Mouse (Mus musculus): ENCODE measurements around the gene Slc19a3. TPM values are rescaled to one million over a fixed set of nuclear protein-coding genes. Genes with fewer than 3 reads are reported as not detected.

The Slc19a3 gene
- polyA plus RNA-seq, 1 experiment from 2014 or later: 1.4 TPM

DNA sequence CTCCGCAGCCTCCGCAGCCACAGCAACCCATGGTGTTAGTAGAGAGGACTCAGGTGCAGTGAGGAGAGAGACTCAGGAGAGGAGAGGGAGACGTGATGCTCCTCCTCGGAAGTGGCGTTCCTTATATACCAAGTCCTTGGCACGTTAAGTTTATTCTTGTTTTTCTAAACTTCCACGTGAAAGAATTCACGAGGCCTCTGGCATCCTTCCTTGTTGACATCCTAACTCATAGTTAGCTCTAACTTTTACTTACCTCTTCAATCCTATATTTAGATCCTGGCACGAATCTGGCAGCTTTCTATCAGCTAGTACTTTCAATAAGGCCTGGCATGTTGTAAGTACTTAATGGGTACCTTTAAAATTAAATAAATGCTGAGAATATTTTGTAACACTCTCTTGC, 21.0 kb upstream of the Slc19a3 start, which contains the start of gene A030005K14Rik:
Gene A030005K14Rik, minus strand, starts transcription at position 101 of the 400 bp plus-strand sequence.
- 89% methylated on average over 9 of the region's 9 CpGs for WGBS
- no peak within 1 kb of the TSS for H3K9ac ChIP-seq (ENCODE audit: low read depth, low read length)

DNA sequence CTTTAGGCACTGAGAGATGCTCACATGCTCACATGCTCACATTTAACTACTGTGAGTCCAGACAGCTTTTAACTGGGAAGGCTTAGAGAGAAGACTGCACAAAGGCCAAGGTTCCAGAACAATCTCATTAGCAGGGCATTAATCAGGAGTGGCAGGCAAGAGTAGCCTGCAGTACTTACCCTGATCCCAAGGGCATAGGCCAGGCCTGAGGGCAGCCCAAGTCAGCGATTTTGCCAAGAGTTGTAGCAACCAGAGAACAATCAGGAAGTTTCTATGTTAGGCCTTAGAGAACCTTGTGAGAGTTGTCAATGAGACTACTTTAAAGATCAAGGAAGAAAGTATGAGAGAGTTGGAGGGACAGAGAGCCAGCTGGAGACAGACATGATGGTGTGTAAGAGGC, 20.2 kb upstream of the Slc19a3 start:
- Histone ChIP-seq H3K4me1 (ENCODE audit: control insufficient read depth, insufficient read depth, low read length) (no peaks in the 10 kb centered on the region), H3K4me2 (replicated peaks; ENCODE audit: low read depth, low read length) (no peak overlapping the region), H3K27ac (ENCODE audit: low read depth, low read length) (no peak overlapping the region), H3K9ac (ENCODE audit: low read depth, low read length) (no peak overlapping the region), H3K36me3 (ENCODE audit: control insufficient read depth, insufficient read depth, low read length) (no peaks in the 10 kb centered on the region), H3K27me3 (ENCODE audit: control insufficient read depth, insufficient read depth, low read length) (no peaks in the 10 kb centered on the region), H3K4me3 (ENCODE audit: low read length) (no peak overlapping the region), H3K9me3 (ENCODE audit: control insufficient read depth, low read length) (no peaks in the 10 kb centered on the region)
- ATAC-seq (ENCODE audit: low FRiP score, low TSS enrichment): no peak
- 17% methylated on average over 1 of the region's 1 CpGs for WGBS

More for the DNA sequence above, 21.0 kb upstream of the Slc19a3 start, which contains the start of gene A030005K14Rik:
- no peaks in the 10 kb centered on the region for H3K36me3 ChIP-seq (ENCODE audit: control insufficient read depth, insufficient read depth, low read length)
- no peak within 1 kb of the TSS for H3K4me2 ChIP-seq (replicated peaks; ENCODE audit: low read depth, low read length)
- H3K4me3 ChIP-seq (ENCODE audit: low read length): no peak within 1 kb of the TSS
- no peaks in the 10 kb centered on the region for H3K27me3 ChIP-seq (ENCODE audit: control insufficient read depth, insufficient read depth, low read length)
- H3K9me3 ChIP-seq (ENCODE audit: control insufficient read depth, low read length): no peaks in the 10 kb centered on the region
- H3K4me1 ChIP-seq (ENCODE audit: control insufficient read depth, insufficient read depth, low read length): no peaks in the 10 kb centered on the region
- ATAC-seq (ENCODE audit: low FRiP score, low TSS enrichment): no peak
- H3K27ac ChIP-seq (ENCODE audit: low read depth, low read length): no peak within 1 kb of the TSS

DNA sequence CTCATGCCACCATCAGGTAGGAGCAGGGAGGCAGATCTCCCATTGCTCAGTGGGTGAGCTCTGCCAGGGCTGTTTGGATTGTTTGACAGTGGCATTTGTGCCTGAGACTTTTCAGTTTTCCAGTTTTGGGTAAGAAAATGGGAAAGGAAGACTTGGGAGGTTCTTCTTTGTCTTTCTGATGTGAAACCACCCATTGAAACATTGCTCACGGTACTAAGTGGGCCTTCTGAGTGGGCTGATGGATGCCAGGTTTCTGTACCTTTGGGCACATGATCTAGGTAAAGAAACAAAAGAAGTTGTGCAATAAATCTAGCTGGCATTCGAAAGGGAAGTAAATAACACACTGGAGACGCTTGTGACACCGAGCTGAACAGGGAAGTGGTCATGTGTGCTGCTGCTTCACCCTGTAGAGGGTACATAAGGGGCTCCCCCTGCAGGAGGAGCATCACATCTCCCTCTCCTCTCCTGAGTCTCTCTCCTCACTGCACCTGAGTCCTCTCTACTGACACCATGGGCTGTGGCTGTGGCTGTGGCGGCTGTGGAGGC, 6.7 kb upstream of the Slc19a3 start, which contains the start of gene Gm47969:
Gene Gm47969, plus strand, starts transcription at position 51 of the 546 bp plus-strand sequence.
- no peak within 1 kb of the TSS for H3K4me3 ChIP-seq (ENCODE audit: low read length)
- no peak within 1 kb of the TSS for H3K9ac ChIP-seq (ENCODE audit: low read depth, low read length)
- no peaks in the 10 kb centered on the region for H3K4me1 ChIP-seq (ENCODE audit: control insufficient read depth, insufficient read depth, low read length)
- H3K9me3 ChIP-seq (ENCODE audit: control insufficient read depth, low read length): no peaks in the 10 kb centered on the region
- ATAC-seq (ENCODE audit: low FRiP score, low TSS enrichment): no peak
- H3K36me3 ChIP-seq (ENCODE audit: control insufficient read depth, insufficient read depth, low read length): no peaks in the 10 kb centered on the region
- no peaks in the 10 kb centered on the region for H3K27me3 ChIP-seq (ENCODE audit: control insufficient read depth, insufficient read depth, low read length)
- no peak within 1 kb of the TSS for H3K4me2 ChIP-seq (replicated peaks; ENCODE audit: low read depth, low read length)
- 81% methylated on average over 5 of the region's 5 CpGs for WGBS
- H3K27ac ChIP-seq (ENCODE audit: low read depth, low read length): no peak within 1 kb of the TSS

DNA sequence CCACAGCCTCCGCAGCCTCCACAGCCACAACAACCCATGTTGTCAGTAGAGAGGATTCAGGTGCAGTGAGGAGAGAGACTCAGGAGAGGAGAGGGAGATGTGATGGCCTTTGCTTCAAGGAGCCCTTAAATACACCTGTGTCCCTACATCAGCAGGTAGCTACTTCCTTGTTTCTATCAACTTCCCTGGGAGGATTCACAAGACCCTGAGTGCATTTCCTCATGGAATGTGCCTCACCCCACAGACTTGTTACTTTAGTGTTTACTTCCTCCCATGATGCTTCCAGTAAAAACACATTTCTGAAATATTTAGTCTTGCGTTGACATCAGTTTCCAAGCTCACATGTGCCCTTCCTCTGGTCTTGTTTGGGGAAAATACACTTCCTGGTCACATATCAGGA, 4.1 kb upstream of the Slc19a3 start, which contains the start of gene Krtap28-10:
Gene Krtap28-10, minus strand, starts transcription at position 101 of the 400 bp plus-strand sequence.
- WGBS: 93% methylated on average over 2 of the region's 2 CpGs
- no peak within 1 kb of the TSS for H3K4me3 ChIP-seq (ENCODE audit: low read length)
- no peak within 1 kb of the TSS for H3K27ac ChIP-seq (ENCODE audit: low read depth, low read length)
- no peak within 1 kb of the TSS for H3K9ac ChIP-seq (ENCODE audit: low read depth, low read length)
- H3K36me3 ChIP-seq (ENCODE audit: control insufficient read depth, insufficient read depth, low read length): no peaks in the 10 kb centered on the region
- no peak for ATAC-seq (ENCODE audit: low FRiP score, low TSS enrichment)
- no peaks in the 10 kb centered on the region for H3K4me1 ChIP-seq (ENCODE audit: control insufficient read depth, insufficient read depth, low read length)
- no peaks in the 10 kb centered on the region for H3K9me3 ChIP-seq (ENCODE audit: control insufficient read depth, low read length)
- no peak within 1 kb of the TSS for H3K4me2 ChIP-seq (replicated peaks; ENCODE audit: low read depth, low read length)
- H3K27me3 ChIP-seq (ENCODE audit: control insufficient read depth, insufficient read depth, low read length): no peaks in the 10 kb centered on the region

DNA sequence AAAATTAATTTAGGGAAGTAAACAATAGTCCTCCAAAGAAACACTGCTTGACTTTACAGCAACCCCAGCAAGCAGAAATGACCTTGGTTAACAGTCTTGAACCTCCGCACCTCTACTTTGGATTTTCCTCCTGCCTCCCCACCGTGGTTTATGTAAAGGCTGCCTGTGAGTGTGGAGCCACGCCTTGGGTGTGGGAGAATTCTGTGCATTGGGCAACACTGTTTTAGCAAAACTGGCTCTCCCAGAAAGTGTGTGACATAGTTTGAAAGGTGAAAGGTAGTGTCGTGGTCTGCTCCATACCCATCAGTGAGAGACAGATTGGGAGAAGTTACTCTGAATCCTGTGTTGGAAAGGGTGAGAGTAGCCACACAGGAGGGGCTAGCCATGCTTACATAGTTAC, 832 bp upstream of the Slc19a3 start:
- WGBS: 79% methylated on average over 4 of the region's 4 CpGs
- Histone ChIP-seq H3K27ac (ENCODE audit: low read depth, low read length) (no peak overlapping the region), H3K9ac (ENCODE audit: low read depth, low read length) (no peak overlapping the region), H3K4me2 (replicated peaks; ENCODE audit: low read depth, low read length) (no peak overlapping the region), H3K9me3 (ENCODE audit: control insufficient read depth, low read length) (no peaks in the 10 kb centered on the region), H3K36me3 (ENCODE audit: control insufficient read depth, insufficient read depth, low read length) (no peaks in the 10 kb centered on the region), H3K4me3 (ENCODE audit: low read length) (no peak overlapping the region), H3K27me3 (ENCODE audit: control insufficient read depth, insufficient read depth, low read length) (no peaks in the 10 kb centered on the region), H3K4me1 (ENCODE audit: control insufficient read depth, insufficient read depth, low read length) (no peaks in the 10 kb centered on the region)
- no peak for ATAC-seq (ENCODE audit: low FRiP score, low TSS enrichment)

DNA sequence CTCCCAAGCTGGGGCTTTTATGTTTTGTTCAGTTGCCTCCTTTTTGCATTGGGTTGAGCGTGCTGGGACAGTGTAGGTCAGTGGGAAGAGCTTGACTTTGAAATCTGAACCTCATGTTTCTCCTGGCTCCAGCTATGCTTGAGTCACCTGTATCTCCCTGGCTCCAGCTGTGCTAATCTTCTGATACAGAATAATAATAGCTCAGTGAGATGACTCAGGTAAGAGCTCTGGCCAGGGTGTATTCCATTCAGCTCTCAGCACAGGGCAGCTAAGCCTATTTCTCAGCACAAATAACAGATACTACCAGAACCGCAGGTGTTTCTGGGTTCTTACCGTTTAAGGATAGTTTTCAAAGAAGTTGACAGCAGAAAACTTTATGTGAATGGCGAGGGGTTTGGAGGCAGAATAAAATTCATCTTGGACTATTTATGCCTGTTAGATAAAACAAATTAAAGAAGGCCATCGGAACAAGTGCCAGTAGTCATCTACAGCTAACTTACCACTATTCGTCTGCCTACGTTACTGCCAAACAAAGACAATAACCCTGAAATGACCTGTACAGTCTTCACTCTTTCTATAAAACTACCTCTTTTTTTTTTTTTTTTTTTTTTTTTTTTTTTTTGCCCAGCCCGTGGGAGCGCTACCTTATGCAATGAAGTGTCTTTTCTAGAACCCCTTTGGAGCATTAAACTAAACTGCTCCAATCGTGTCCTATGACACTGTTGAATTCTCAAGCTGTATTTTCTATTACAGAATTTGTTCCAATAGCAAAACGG, 1.2 kb downstream of the Slc19a3 start:
- Histone ChIP-seq H3K9me3 (ENCODE audit: control insufficient read depth, low read length) (no peaks in the 10 kb centered on the region), H3K4me2 (replicated peaks; ENCODE audit: low read depth, low read length) (peak overlapping the region; percentile 65; the same call in 1 of the 2 replicates), H3K36me3 (ENCODE audit: control insufficient read depth, insufficient read depth, low read length) (no peaks in the 10 kb centered on the region), H3K27ac (ENCODE audit: low read depth, low read length) (no peak overlapping the region), H3K9ac (ENCODE audit: low read depth, low read length) (no peak overlapping the region), H3K4me1 (ENCODE audit: control insufficient read depth, insufficient read depth, low read length) (no peaks in the 10 kb centered on the region), H3K4me3 (ENCODE audit: low read length) (no peak overlapping the region; the same call in 1 of the 2 replicates), H3K27me3 (ENCODE audit: control insufficient read depth, insufficient read depth, low read length) (no peaks in the 10 kb centered on the region)
- 75% methylated on average over 11 of the region's 11 CpGs for WGBS
- ATAC-seq (ENCODE audit: low FRiP score, low TSS enrichment): no peak

DNA sequence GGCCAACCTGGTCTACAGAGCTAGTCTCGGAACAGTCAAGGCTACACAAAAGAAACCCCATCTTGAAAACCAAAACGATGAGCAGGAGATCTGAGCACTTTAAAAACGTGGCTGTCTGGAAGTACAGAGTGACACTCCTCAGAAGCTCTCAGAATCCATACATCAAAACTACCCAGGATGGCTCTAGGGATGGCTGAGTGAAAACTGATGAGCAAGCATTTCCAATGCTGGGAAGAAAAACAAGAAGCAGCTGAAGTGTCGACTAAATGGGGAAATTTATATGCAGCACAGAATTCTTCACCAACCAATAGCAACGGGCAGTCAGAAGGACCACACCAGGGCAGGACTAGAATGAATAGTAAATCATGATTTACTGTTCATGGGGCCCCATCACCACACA, 3.7 kb downstream of the Slc19a3 start:
- Histone ChIP-seq H3K36me3 (ENCODE audit: control insufficient read depth, insufficient read depth, low read length) (no peaks in the 10 kb centered on the region), H3K27ac (ENCODE audit: low read depth, low read length) (no peak overlapping the region), H3K9ac (ENCODE audit: low read depth, low read length) (no peak overlapping the region), H3K4me1 (ENCODE audit: control insufficient read depth, insufficient read depth, low read length) (no peaks in the 10 kb centered on the region), H3K9me3 (ENCODE audit: control insufficient read depth, low read length) (no peaks in the 10 kb centered on the region), H3K4me2 (replicated peaks; ENCODE audit: low read depth, low read length) (no peak overlapping the region), H3K27me3 (ENCODE audit: control insufficient read depth, insufficient read depth, low read length) (no peaks in the 10 kb centered on the region), H3K4me3 (ENCODE audit: low read length) (no peak overlapping the region)
- 39% methylated on average over 5 of the region's 5 CpGs for WGBS
- ATAC-seq (ENCODE audit: low FRiP score, low TSS enrichment): peak; percentile 18; the same call in 1 of the 2 replicates

DNA sequence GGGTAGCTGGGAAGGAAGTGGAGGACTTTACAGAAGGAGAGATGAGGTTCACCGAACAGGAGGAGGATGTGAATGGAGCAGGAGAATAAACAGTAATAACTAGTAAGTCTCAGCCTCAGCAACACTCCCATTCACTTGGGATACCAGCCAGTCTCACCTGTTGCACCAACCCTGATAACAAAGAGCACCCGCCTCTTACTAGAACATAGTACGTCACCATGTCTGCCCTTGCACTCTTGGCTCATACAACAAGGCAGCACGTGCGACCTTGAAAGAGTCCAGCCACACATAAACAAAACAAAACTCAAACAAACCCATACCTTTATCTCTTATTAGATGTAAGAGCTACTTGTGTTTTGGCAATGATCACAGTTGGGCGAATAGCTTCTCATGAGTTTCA, 5.7 kb downstream of the Slc19a3 start:
- no peaks in the 10 kb centered on the region for H3K9me3 ChIP-seq (ENCODE audit: control insufficient read depth, low read length)
- H3K4me3 ChIP-seq (ENCODE audit: low read length): no peak overlapping the region
- no peaks in the 10 kb centered on the region for H3K4me1 ChIP-seq (ENCODE audit: control insufficient read depth, insufficient read depth, low read length)
- no peaks in the 10 kb centered on the region for H3K36me3 ChIP-seq (ENCODE audit: control insufficient read depth, insufficient read depth, low read length)
- H3K9ac ChIP-seq (ENCODE audit: low read depth, low read length): no peak overlapping the region
- no peak overlapping the region for H3K27ac ChIP-seq (ENCODE audit: low read depth, low read length)
- no peak overlapping the region for H3K4me2 ChIP-seq (replicated peaks; ENCODE audit: low read depth, low read length)
- no peaks in the 10 kb centered on the region for H3K27me3 ChIP-seq (ENCODE audit: control insufficient read depth, insufficient read depth, low read length)
- 89% methylated on average over 6 of the region's 6 CpGs for whole genome bisulfite sequencing
- ATAC-seq (ENCODE audit: low FRiP score, low TSS enrichment): no peak

DNA sequence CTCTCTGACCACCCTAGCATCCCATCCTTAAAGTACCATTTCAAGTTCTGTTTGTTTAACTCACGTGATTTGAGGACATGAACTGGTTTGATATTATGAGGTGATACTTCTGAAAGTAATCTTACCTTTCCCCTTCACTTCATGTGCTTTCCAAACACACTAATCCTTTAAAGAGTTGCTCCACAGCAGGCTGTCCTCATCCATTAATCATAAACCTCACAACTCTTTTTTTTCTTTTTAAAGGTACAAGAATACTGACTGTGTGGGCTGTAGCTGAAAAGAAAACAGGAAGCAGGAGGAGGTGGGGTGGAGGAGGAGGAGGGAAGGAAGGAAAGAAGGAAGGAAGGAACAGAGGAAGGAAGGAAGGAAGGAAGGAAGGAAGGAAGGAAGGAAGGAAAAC, 6.3 kb downstream of the Slc19a3 start:
- H3K27ac ChIP-seq (ENCODE audit: low read depth, low read length): no peak overlapping the region
- no peak for ATAC-seq (ENCODE audit: low FRiP score, low TSS enrichment)
- no peak overlapping the region for H3K4me2 ChIP-seq (replicated peaks; ENCODE audit: low read depth, low read length)
- no peaks in the 10 kb centered on the region for H3K4me1 ChIP-seq (ENCODE audit: control insufficient read depth, insufficient read depth, low read length)
- no peak overlapping the region for H3K4me3 ChIP-seq (ENCODE audit: low read length)
- H3K9ac ChIP-seq (ENCODE audit: low read depth, low read length): no peak overlapping the region
- no peaks in the 10 kb centered on the region for H3K9me3 ChIP-seq (ENCODE audit: control insufficient read depth, low read length)
- 55% methylated on average over 1 of the region's 1 CpGs for WGBS
- no peaks in the 10 kb centered on the region for H3K36me3 ChIP-seq (ENCODE audit: control insufficient read depth, insufficient read depth, low read length)
- no peaks in the 10 kb centered on the region for H3K27me3 ChIP-seq (ENCODE audit: control insufficient read depth, insufficient read depth, low read length)

Measured in kidney, embryonic 14.5 days (tissue).